Mouse (Mus musculus) neural tube, embryonic 10.5 days (tissue): ENCODE measurements around the gene Ocln.
A peak's percentile ranks its signal among the peaks of the same experiment; 100 is the strongest.
"Not testable (repeated sequence)": the region's sequence is repeated elsewhere in the genome, so short reads cannot be mapped to it uniquely, and the experiment has no call there.

ENCODE experiments used
- DNase-seq: peaks from one replicate; pipeline ENCODE4 v3.0.0-alpha.2; 2017; ENCODE audit warnings: low spot score; ENCODE audit errors: extremely low spot score

Gene Ocln

GRCm38 (mm10) chr13:100493313-100493712, 59.2 kb downstream of the Ocln start:
- DNase-seq: no peak

- DNase-seq: peak; percentile 91
Observed at GRCm38 (mm10) chr13:100492061-100492787, 60.3 kb downstream of the Ocln start, which contains the start of gene Gtf2h2. TSS of gene Gtf2h2 (minus strand) at chr13:100492579.

- DNase-seq: no peak
Observed at GRCm38 (mm10) chr13:100491623-100492022, 60.9 kb downstream of the Ocln start.

DNA sequence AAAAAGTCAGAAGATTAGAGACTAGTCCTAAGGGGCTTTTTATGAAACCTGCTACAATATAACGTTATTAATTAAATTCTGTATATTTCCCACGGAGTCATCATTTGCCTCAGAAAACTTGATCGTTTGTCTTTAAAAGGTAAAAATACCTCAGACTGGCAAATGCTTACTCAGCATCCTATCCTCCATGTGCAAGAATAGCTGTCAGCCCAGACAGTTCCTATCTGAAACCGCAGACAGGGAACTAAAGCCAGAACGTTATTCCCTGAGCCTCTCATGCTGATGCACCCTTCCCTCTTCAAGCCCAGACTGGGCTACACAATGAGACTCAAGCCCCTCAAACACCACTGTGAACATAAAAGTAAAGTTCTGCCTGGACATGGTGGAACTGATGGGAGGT, 62.1 kb downstream of the Ocln start:
- DNase-seq: no peak

GRCm38 (mm10) chr13:100483610-100484009, 68.9 kb downstream of the Ocln start:
- no peak for DNase-seq

- no peak for DNase-seq
Observed at GRCm38 (mm10) chr13:100463527-100464222, 88.8 kb downstream of the Ocln start.

- no peak for DNase-seq
Observed at GRCm38 (mm10) chr13:100461336-100461735, 91.2 kb downstream of the Ocln start.

DNA sequence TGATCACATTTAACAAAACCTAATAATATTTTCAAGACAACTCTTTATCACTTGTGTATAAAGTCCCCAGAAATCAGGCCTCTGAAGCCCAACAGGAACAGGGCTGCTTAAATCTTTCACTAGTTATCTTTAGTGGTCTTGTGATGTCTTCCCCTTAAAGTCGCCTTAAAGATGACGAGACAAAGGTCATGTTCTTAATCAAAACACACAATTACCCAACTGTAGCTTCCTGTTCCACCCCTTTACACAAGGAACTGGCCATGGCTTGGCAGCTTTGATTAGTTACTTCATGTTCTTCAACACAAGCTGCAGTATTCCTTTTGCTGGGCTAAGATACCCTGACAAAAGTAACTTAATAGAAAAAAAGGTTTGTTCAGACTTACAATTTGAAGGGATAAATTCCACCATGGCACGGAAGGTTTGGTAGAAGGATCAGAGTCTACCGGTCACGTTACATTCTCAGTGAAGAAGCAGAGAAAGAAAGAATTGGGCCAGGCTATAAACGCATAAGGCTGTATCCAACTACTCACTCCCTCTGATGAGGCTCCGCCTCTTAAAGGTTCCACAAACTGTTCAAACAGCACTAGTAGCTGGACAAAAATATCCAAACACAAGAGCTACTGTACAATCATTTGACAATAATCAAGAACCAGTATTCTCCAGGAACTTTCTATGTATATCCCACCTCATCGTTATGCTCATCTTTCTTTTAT, 99.9 kb downstream of the Ocln start, which contains the start of gene Naip1:
Gene Naip1, minus strand, starts transcription at position 455 of the 713 bp plus-strand sequence.
- DNase-seq: not testable (repeated sequence)

GRCm38 (mm10) chr13:100449495-100449894, 103.0 kb downstream of the Ocln start:
- DNase-seq: no peak
